Mouse (Mus musculus) cerebellum, postnatal 4 days (tissue): ENCODE results near the gene Ppip5k1.
"Not testable (repeated sequence)": the region's sequence is repeated elsewhere in the genome, so short reads cannot be mapped to it uniquely, and the experiment has no call there.

Experiments used
- DNase-seq, 2 experiments: peaks; one replicate each; pipeline ENCODE4 v3.0.0; 2022; ENCODE audit warnings: low spot score in 2 of 2, mixed read lengths in 1 of 2

The Ppip5k1 gene

GRCm38 (mm10) chr2:121354820-121355592 is at the start of gene Ppip5k1:
Ppip5k1 (minus strand) TSS chr2:121355396.
- peak; percentile 98 for DNase-seq

- no peak for DNase-seq
Observed at GRCm38 (mm10) chr2:121403296-121403695, 48.1 kb upstream of the Ppip5k1 start.

- DNase-seq = peak; percentile 70 to 87
Observed at GRCm38 (mm10) chr2:121396624-121397023, 41.4 kb upstream of the Ppip5k1 start.

GRCm38 (mm10) chr2:121386961-121387575 is 31.9 kb upstream of the Ppip5k1 start, which contains the start of gene Strc:
Strc (minus strand) TSS chr2:121387168.
- not testable (repeated sequence) for DNase-seq

GRCm38 (mm10) chr2:121374766-121375165 is 19.6 kb upstream of the Ppip5k1 start:
- DNase-seq = no peak

- no peak for DNase-seq
Observed at GRCm38 (mm10) chr2:121372266-121372665, 17.1 kb upstream of the Ppip5k1 start.

GRCm38 (mm10) chr2:121370921-121371320 is 15.7 kb upstream of the Ppip5k1 start:
- DNase-seq = no peak

- DNase-seq = peak in 1 of 2 experiments; percentile 68
Observed at GRCm38 (mm10) chr2:121368831-121369230, 13.6 kb upstream of the Ppip5k1 start.

- no peak for DNase-seq
Observed at GRCm38 (mm10) chr2:121363656-121364055, 8.5 kb upstream of the Ppip5k1 start.

- no peak for DNase-seq
Observed at GRCm38 (mm10) chr2:121359461-121359860, 4.3 kb upstream of the Ppip5k1 start.

- DNase-seq = peak in 1 of 2 experiments; percentile 47
Observed at GRCm38 (mm10) chr2:121358381-121358780, 3.2 kb upstream of the Ppip5k1 start.

GRCm38 (mm10) chr2:121357961-121358360 is 2.8 kb upstream of the Ppip5k1 start:
- no peak for DNase-seq

GRCm38 (mm10) chr2:121357494-121357893 is 2.3 kb upstream of the Ppip5k1 start, which contains the start of gene Ckmt1:
Ckmt1 (plus strand) TSS chr2:121357714.
- DNase-seq = no peak

- no peak for DNase-seq
Observed at GRCm38 (mm10) chr2:121354378-121354777, 818 bp downstream of the Ppip5k1 start.

- DNase-seq = no peak
Observed at GRCm38 (mm10) chr2:121353156-121353555, 2.0 kb downstream of the Ppip5k1 start.

- no peak for DNase-seq
Observed at GRCm38 (mm10) chr2:121339057-121339456, 16.1 kb downstream of the Ppip5k1 start.

- DNase-seq = no peak
Observed at GRCm38 (mm10) chr2:121329492-121329891, 25.7 kb downstream of the Ppip5k1 start.

- DNase-seq = no peak
Observed at GRCm38 (mm10) chr2:121323693-121324470, 31.3 kb downstream of the Ppip5k1 start.

GRCm38 (mm10) chr2:121323041-121323440 is 32.2 kb downstream of the Ppip5k1 start:
- no peak for DNase-seq

- no peak for DNase-seq
Observed at GRCm38 (mm10) chr2:121316278-121316677, 38.9 kb downstream of the Ppip5k1 start.

GRCm38 (mm10) chr2:121308997-121309416 is 46.2 kb downstream of the Ppip5k1 start:
- no peak for DNase-seq

GRCm38 (mm10) chr2:121300036-121300435 is 55.2 kb downstream of the Ppip5k1 start:
- no peak for DNase-seq
